Mouse (Mus musculus) splenic B cell, adult 2 months (primary cell): ENCODE data around the gene Nme1.
"Not testable (repeated sequence)": the region's sequence is repeated elsewhere in the genome, so short reads cannot be mapped to it uniquely, and the experiment has no call there.

Experiments
- DNase-seq: peaks from one replicate; pipeline ENCODE4 v3.0.0-alpha.2; 2011; ENCODE audit warnings: low read depth, low spot score
- H3K27me3 ChIP-seq: 2 replicates; pipeline ENCODE4 v1.6.1; 2012; ENCODE audit warnings: mild to moderate bottlenecking, low read length, moderate library complexity, mixed read lengths; ENCODE audit not compliant: control insufficient read depth, poor library complexity, insufficient read depth, severe bottlenecking
- H3K36me3 ChIP-seq: 2 replicates; pipeline ENCODE4 v1.6.1; 2012; ENCODE audit warnings: mild to moderate bottlenecking, low read length, moderate library complexity, mixed read lengths; ENCODE audit not compliant: control insufficient read depth, poor library complexity, insufficient read depth, severe bottlenecking

Gene Nme1

DNA sequence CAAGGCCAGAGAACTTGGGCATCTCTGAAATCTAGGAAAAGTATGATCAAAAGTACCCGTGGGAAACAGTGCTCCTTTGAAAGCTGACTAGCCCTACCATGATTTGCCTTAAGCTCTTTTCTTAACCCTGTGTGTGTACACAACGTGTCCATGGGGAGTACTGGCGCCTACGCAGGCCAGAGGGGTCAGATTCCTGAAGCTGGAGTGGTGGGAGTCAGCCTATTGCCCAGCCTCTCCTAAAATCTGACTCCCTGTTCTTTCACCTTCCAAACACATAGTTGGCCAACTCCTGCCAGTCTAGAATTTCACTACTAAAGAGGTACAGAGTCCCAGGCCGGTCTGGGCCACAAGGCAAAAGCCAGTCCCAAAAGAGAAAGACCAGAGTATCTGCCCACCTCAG lies 15.9 kb downstream of the Nme1 start:
- DNase-seq = no peak
- peaks cover 7% of the 10 kb centered on the region for H3K36me3 ChIP-seq
- no peaks in the 10 kb centered on the region for H3K27me3 ChIP-seq

DNA sequence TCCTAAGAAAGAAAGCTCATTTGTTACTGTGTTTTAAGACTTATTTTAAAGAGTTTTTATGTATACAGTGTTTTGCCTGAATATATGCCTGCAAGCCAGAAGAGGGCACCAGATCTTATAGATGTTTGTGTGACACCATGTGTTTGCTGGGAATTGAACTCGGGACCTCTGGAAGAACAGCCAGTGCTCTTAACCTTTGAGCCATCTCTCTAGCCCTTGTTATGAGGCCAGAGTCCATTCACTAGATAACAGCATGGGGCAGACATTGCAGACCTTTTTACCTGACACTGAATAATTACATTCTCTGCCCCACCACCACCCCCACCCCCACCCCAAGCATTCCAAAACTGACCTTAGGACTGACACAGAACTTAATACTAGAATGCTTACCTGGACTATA lies 18.3 kb downstream of the Nme1 start:
- H3K36me3 ChIP-seq = peaks cover 10% of the 10 kb centered on the region
- no peaks in the 10 kb centered on the region for H3K27me3 ChIP-seq
- no peak for DNase-seq

DNA sequence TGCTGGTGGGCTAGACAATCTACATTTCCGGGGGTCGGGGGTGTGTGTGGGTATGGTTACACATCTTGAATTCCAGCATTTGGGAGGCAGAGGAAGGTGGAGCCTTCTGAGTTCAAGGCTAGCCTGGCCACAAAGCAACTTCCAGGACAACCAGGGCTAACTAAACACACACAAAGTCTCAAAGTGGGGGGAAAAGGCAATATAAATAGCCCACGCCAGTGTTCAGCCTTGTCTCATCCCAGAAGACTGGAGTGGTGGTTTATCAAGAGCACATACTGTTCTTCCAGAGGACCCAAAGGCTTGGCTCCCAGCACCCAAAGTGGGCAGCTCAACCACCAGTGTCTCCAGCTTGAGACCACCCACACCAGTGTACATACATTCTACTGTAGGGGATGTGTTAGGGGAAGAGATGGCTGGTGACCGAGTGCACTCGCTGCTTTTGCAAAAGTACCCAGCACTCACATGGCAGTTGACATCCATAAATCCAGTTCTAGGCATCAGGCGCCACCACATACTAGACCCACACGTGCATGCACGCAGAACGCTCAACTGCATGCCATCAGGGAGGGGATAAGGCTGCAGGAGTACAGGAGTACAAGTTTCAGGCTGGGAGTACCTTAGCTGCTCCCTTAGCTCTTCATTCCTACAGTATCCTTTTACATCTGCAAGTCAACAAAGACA lies 19.3 kb downstream of the Nme1 start:
- peaks cover 11% of the 10 kb centered on the region for H3K36me3 ChIP-seq
- no peaks in the 10 kb centered on the region for H3K27me3 ChIP-seq
- DNase-seq = no peak

DNA sequence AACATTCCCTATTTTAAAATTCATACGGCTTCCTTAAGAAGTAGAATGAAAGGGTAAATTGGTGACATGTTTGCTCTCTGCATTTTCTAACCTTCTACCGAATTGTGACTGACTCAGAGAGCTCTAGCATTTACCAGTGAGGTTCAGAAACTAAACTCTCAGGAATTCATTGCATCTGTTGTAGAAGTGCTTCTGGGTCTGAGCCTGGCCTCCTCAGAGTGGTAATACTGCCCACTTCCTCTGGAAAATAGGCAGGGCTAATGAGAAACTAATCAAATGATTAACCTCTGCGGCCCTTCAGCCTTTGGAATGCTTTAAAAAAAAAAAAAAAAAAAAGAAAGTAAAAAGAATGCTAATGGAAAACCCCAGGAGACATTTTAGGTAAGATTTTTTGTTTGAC lies 23.3 kb downstream of the Nme1 start:
- DNase-seq = no peak
- Histone ChIP-seq H3K36me3 (peaks cover 8% of the 10 kb centered on the region), H3K27me3 (no peaks in the 10 kb centered on the region)

DNA sequence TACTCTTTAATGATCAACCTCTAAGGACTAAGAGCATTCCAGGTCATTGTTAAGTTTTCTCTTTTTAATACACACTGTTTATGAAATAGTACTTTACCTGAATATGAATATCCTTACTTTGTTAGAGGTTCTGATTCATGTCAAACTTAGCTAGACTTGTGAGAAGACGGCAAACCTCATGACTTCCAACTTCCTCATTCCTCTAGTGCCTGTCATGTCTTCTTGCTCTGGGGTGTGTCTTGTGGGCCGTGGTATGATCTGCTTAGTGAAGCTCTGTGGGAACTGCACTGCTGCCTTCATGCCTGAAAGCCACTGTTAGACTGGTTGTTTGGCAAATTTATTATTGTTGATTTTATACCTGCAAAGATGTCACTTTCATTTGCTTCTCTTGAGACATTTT lies 27.4 kb downstream of the Nme1 start:
- Histone ChIP-seq H3K27me3 (no peaks in the 10 kb centered on the region), H3K36me3 (0 out of 2 replicates have a peak, but pooled peaks cover 2% of the 10 kb centered on the region)
- peak; percentile 77 for DNase-seq

DNA sequence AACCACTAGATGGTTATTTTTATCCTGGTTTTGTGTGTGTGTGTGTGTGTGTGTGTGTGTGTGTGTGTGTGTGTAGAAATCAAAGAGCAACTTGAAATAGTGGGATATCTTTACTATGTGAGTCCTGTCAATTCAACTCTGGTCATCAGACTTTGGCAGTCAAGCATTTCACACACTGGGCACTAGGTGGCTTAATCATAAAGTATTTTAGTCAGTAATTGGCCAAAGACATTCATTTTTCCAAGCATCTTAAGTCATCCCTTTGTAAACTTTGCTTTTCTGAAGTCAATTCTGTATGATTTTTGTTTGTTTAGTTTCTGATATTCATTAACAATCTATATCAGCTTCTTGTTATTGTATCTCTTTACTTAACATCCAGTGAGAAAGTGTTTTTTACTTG lies 39.2 kb downstream of the Nme1 start:
- Histone ChIP-seq H3K36me3 (peaks cover 11% of the 10 kb centered on the region; the same call in 1 of the 2 replicates), H3K27me3 (no peaks in the 10 kb centered on the region)
- DNase-seq = peak; percentile 15

DNA sequence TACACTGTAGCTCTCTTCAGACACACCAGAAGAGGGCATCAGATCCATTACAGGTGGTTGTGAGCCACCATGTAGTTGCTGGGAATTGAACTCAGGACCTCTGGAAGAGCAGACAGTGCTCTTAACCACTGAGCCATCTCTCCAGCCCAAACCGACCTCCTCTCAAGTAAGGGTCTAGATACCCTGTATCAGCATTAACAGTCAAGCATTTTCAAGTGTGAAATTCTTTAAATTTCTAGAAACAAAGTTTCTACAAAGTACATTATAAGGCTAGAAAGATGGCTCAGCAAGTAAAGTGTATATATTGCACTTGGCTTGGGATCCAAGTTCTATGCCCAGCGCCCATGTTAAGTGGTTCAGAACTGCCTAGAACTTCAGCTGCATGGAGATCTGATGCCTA lies 53.3 kb downstream of the Nme1 start:
- peaks cover 11% of the 10 kb centered on the region for H3K36me3 ChIP-seq
- not testable (repeated sequence) for H3K27me3 ChIP-seq, DNase-seq

DNA sequence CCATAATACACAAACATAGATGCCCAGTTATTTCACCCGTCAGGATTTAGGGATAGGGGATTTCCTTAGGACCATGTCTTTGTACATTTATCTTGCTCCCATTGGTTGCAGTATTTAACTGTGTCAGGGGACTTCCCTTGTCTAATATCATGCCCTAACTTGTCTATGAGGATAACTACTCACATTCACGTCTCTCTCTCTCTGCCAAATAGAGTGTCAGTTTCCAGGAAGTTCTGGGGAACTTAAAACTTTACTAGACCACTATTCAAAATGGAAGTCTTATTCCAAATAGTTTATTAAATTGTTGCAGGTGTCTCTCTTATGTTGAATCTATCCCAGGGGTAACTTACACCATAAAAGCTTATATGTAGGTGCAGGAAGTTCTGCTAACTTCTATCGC lies 56.7 kb downstream of the Nme1 start:
- no peaks in the 10 kb centered on the region for H3K27me3 ChIP-seq
- DNase-seq = no peak
- peaks cover 11% of the 10 kb centered on the region; the same call in 1 of the 2 replicates for H3K36me3 ChIP-seq

DNA sequence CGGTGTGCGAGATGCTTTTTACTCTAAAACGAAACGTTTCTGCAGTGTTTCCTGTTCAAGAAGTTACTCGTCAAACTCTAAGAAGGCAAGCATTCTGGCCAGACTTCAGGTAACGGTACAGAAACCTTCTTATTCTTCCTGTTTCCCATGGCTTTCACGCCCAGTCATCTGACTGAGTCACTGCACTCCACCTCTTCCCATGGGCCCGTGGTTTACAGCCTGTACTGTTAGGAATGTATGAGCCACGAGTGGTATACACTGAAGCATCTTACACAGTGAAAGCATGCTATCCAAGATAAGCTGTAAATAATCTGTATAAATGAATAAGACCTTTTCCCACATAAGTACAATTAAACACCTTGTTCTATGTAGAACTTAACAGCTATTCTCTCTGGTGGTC lies 59.5 kb downstream of the Nme1 start:
- Histone ChIP-seq H3K36me3 (peaks cover 11% of the 10 kb centered on the region; the same call in 1 of the 2 replicates), H3K27me3 (no peaks in the 10 kb centered on the region)
- no peak for DNase-seq

DNA sequence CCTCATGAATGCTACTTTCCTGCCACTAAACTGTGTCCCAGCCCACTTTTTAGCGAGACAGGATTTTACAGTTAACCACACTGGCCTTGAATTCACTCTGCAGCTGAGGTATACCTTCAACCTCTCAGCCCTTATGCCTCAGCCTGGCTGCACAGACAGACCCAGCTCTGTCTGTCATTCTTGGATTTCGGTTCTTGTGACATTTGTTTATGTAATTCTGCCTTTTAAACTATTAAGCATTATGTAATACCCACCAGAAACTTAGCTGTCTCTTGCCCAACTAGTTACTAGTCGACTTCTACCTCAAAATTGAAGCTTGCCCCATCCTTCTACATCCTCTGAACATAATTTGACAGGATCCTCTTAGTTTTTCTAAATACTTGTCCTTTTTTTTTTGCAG lies 60.5 kb downstream of the Nme1 start:
- Histone ChIP-seq H3K36me3 (peaks cover 10% of the 10 kb centered on the region; the same call in 1 of the 2 replicates), H3K27me3 (no peaks in the 10 kb centered on the region)
- DNase-seq = no peak
